Mouse (Mus musculus): ENCODE measurements around the gene Meiob. TPM values are rescaled to one million over a fixed set of nuclear protein-coding genes. Genes with fewer than 3 reads are reported as not detected.

The Meiob gene
- total RNA-seq, 1 experiment: 0.13 TPM

DNA sequence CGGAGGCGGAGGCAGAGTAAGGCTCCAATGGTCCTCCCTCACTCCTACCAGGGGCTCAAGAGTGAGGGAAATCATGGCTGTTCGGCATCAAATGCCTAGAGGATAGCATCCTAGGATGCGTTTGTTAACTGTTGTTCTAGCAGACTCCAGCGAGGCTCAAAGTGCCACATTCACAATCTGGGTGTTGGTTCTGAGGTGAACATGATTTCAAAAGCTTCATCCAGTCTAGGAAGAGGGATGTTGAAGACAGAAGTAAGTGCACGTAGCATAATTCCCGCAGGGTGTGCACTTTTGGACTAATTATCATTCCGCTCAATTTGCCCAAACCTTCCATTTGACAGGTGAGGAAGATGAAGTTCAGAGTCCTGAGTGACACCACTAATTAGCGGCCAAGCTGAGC lies 5.9 kb upstream of the Meiob start:
- Histone ChIP-seq H3K9me3 (ENCODE audit: control insufficient read depth, insufficient read depth, low read depth, low read length) (no peaks in the 10 kb centered on the region), H3K9ac (ENCODE audit: insufficient read depth, low read depth, low read length, poor library complexity, severe bottlenecking) (no peak overlapping the region), H3K4me3 (ENCODE audit: insufficient read depth in 1 of 2, low read depth in 1 of 2, low read length in 2 of 2, poor library complexity in 1 of 2, severe bottlenecking in 1 of 2) (no peak overlapping the region), H3K4me1 (ENCODE audit: control insufficient read depth in 2 of 2, insufficient read depth in 2 of 2, low read length in 2 of 2, poor library complexity in 1 of 2) (peaks cover 0 to 3% of the 10 kb centered on the region in 2 experiments; a peak in 3 of 4 replicates), H3K27ac (ENCODE audit: insufficient read depth, low read depth, low read length, poor library complexity, severe bottlenecking) (no peak overlapping the region), H3K36me3 (ENCODE audit: control insufficient read depth, insufficient read depth, low read length, poor library complexity, severe bottlenecking) (no peaks in the 10 kb centered on the region)
- in situ Hi-C loops (cut with MboI; ENCODE audit: low sequenced_read_pairs in 2 of 2, unreplicated experiment in 2 of 2): no loop called here
- TF ChIP-seq ZNF384 (IDR thresholded peaks at IDR 0.05; ENCODE audit: low read depth, low read length) (no peak), MAFK (IDR thresholded peaks at IDR 0.05; ENCODE audit: insufficient read depth, low read depth, low read length) (no peak), HCFC1 (IDR thresholded peaks at IDR 0.05; ENCODE audit: borderline replicate concordance, insufficient read depth, low read length) (no peak), ZC3H11A (IDR thresholded peaks at IDR 0.05; ENCODE audit: borderline replicate concordance, low read depth, low read length) (no peak), CHD2 (IDR thresholded peaks at IDR 0.05; ENCODE audit: low read depth, low read length) (no peak)
- DNase-seq (ENCODE audit: low read depth, low spot score): no peak

DNA sequence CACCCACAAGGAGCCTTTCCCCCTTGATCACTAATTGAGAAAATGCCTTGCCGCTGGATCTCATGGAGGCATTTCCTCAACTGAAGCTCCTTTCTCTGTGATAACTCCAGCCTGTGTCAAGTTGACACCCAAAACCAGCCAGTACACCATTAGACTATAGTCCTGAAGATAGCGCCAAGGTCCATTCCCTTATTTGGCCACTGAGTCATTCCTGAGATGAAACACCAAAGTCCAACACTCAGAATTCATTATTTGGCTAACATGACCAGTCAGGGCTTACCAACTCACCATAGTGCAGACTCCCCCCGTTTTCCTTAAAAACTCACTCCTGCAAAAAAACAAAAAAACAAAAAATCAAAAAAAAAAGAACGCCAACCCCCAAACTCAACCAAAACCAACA lies 4.6 kb upstream of the Meiob start:
- Histone ChIP-seq H3K9ac (ENCODE audit: insufficient read depth, low read depth, low read length, poor library complexity, severe bottlenecking) (no peak overlapping the region), H3K4me3 (ENCODE audit: insufficient read depth in 1 of 2, low read depth in 1 of 2, low read length in 2 of 2, poor library complexity in 1 of 2, severe bottlenecking in 1 of 2) (no peak overlapping the region), H3K36me3 (ENCODE audit: control insufficient read depth, insufficient read depth, low read length, poor library complexity, severe bottlenecking) (no peaks in the 10 kb centered on the region), H3K4me1 (ENCODE audit: control insufficient read depth in 2 of 2, insufficient read depth in 2 of 2, low read length in 2 of 2, poor library complexity in 1 of 2) (peaks cover under 1 to 2% of the 10 kb centered on the region in 2 experiments; a peak in 1 of 4 replicates), H3K9me3 (ENCODE audit: control insufficient read depth, insufficient read depth, low read depth, low read length) (no peaks in the 10 kb centered on the region), H3K27ac (ENCODE audit: insufficient read depth, low read depth, low read length, poor library complexity, severe bottlenecking) (no peak overlapping the region)
- TF ChIP-seq ZC3H11A (IDR thresholded peaks at IDR 0.05; ENCODE audit: borderline replicate concordance, low read depth, low read length): no peak
- no peak for TF ChIP-seq CHD2 (IDR thresholded peaks at IDR 0.05; ENCODE audit: low read depth, low read length)
- no peak for TF ChIP-seq ZNF384 (IDR thresholded peaks at IDR 0.05; ENCODE audit: low read depth, low read length)
- in situ Hi-C loops (cut with MboI; ENCODE audit: low sequenced_read_pairs in 2 of 2, unreplicated experiment in 2 of 2): no loop called here
- no peak for DNase-seq (ENCODE audit: low read depth, low spot score)

- Histone ChIP-seq H3K36me3 (ENCODE audit: control insufficient read depth, insufficient read depth, low read length, poor library complexity, severe bottlenecking) (no peaks in the 10 kb centered on the region), H3K9ac (ENCODE audit: insufficient read depth, low read depth, low read length, poor library complexity, severe bottlenecking) (no peak overlapping the region), H3K27ac (ENCODE audit: insufficient read depth, low read depth, low read length, poor library complexity, severe bottlenecking) (no peak overlapping the region), H3K9me3 (ENCODE audit: control insufficient read depth, insufficient read depth, low read depth, low read length) (no peaks in the 10 kb centered on the region), H3K4me1 (ENCODE audit: control insufficient read depth in 2 of 2, insufficient read depth in 2 of 2, low read length in 2 of 2, poor library complexity in 1 of 2) (peaks cover 0 to 2% of the 10 kb centered on the region in 2 experiments; a peak in 1 of 4 replicates), H3K4me3 (ENCODE audit: insufficient read depth in 1 of 2, low read depth in 1 of 2, low read length in 2 of 2, poor library complexity in 1 of 2, severe bottlenecking in 1 of 2) (no peak overlapping the region)
- TF ChIP-seq CHD2 (IDR thresholded peaks at IDR 0.05; ENCODE audit: low read depth, low read length): no peak
- no peak for TF ChIP-seq ZC3H11A (IDR thresholded peaks at IDR 0.05; ENCODE audit: borderline replicate concordance, low read depth, low read length)
- no peak for TF ChIP-seq ZNF384 (IDR thresholded peaks at IDR 0.05; ENCODE audit: low read depth, low read length)
- no peak for TF ChIP-seq MAFK (IDR thresholded peaks at IDR 0.05; ENCODE audit: insufficient read depth, low read depth, low read length)
- DNase-seq (ENCODE audit: low read depth, low spot score): no peak
- in situ Hi-C loops (cut with MboI; ENCODE audit: low sequenced_read_pairs in 2 of 2, unreplicated experiment in 2 of 2): no loop called here
Observed at GRCm38 (mm10) chr17:24800524-24800923, 3.6 kb upstream of the Meiob start.

DNA sequence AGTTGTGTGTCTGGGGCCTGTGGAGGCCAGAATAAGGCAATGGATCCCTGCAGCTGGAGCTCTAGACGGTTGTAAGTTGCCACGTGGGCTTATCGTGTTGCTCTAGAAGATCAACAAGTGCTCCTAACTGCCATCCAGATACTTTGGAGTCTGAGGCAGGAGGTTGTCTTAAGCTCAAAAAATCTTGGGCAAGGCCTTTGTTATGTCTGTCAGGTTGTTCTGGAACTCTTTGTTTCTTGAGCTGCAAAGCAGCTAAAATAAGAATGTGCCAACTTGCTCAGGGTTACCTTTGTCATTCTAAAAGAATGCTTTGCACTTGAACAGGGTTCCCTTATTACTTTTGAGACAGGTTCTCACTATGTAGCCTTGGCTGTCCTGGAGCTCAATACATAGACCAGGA lies 7.1 kb downstream of the Meiob start:
- DNase-seq (ENCODE audit: low read depth, low spot score): no peak
- Histone ChIP-seq H3K4me3 (ENCODE audit: insufficient read depth in 1 of 2, low read depth in 1 of 2, low read length in 2 of 2, poor library complexity in 1 of 2, severe bottlenecking in 1 of 2) (no peak overlapping the region), H3K9me3 (ENCODE audit: control insufficient read depth, insufficient read depth, low read depth, low read length) (no peaks in the 10 kb centered on the region), H3K4me1 (ENCODE audit: control insufficient read depth in 2 of 2, insufficient read depth in 2 of 2, low read length in 2 of 2, poor library complexity in 1 of 2) (no peaks in the 10 kb centered on the region; a peak in 1 of 4 replicates), H3K9ac (ENCODE audit: insufficient read depth, low read depth, low read length, poor library complexity, severe bottlenecking) (no peak overlapping the region), H3K36me3 (ENCODE audit: control insufficient read depth, insufficient read depth, low read length, poor library complexity, severe bottlenecking) (no peaks in the 10 kb centered on the region), H3K27ac (ENCODE audit: insufficient read depth, low read depth, low read length, poor library complexity, severe bottlenecking) (no peak overlapping the region; the same call in 1 of the 2 replicates)
- no peak for TF ChIP-seq MAFK (IDR thresholded peaks at IDR 0.05; ENCODE audit: insufficient read depth, low read depth, low read length)
- TF ChIP-seq HCFC1 (IDR thresholded peaks at IDR 0.05; ENCODE audit: borderline replicate concordance, insufficient read depth, low read length): no peak
- TF ChIP-seq CHD2 (IDR thresholded peaks at IDR 0.05; ENCODE audit: low read depth, low read length): no peak
- TF ChIP-seq ZNF384 (IDR thresholded peaks at IDR 0.05; ENCODE audit: low read depth, low read length): no peak
- in situ Hi-C loops (cut with MboI; ENCODE audit: low sequenced_read_pairs in 2 of 2, unreplicated experiment in 2 of 2): no loop called here

GRCm38 (mm10) chr17:24812215-24812614 lies 8.1 kb downstream of the Meiob start:
- H3K9me3 ChIP-seq (ENCODE audit: control insufficient read depth, insufficient read depth, low read depth, low read length): no peaks in the 10 kb centered on the region
- H3K36me3 ChIP-seq (ENCODE audit: control insufficient read depth, insufficient read depth, low read length, poor library complexity, severe bottlenecking): no peaks in the 10 kb centered on the region
- H3K4me1 ChIP-seq (ENCODE audit: control insufficient read depth in 2 of 2, insufficient read depth in 2 of 2, low read length in 2 of 2, poor library complexity in 1 of 2): no peaks in the 10 kb centered on the region; a peak in 1 of 4 replicates
- no peak overlapping the region for H3K4me3 ChIP-seq (ENCODE audit: insufficient read depth in 1 of 2, low read depth in 1 of 2, low read length in 2 of 2, poor library complexity in 1 of 2, severe bottlenecking in 1 of 2)
- TF ChIP-seq HCFC1 (IDR thresholded peaks at IDR 0.05; ENCODE audit: borderline replicate concordance, insufficient read depth, low read length) (no peak), MAFK (IDR thresholded peaks at IDR 0.05; ENCODE audit: insufficient read depth, low read depth, low read length) (no peak), ZC3H11A (IDR thresholded peaks at IDR 0.05; ENCODE audit: borderline replicate concordance, low read depth, low read length) (no peak), CHD2 (IDR thresholded peaks at IDR 0.05; ENCODE audit: low read depth, low read length) (no peak), ZNF384 (IDR thresholded peaks at IDR 0.05; ENCODE audit: low read depth, low read length) (no peak)
- DNase-seq (ENCODE audit: low read depth, low spot score): no peak
- in situ Hi-C loops (cut with MboI; ENCODE audit: low sequenced_read_pairs in 2 of 2, unreplicated experiment in 2 of 2): no loop called here
- no peak overlapping the region for H3K27ac ChIP-seq (ENCODE audit: insufficient read depth, low read depth, low read length, poor library complexity, severe bottlenecking)
- no peak overlapping the region for H3K9ac ChIP-seq (ENCODE audit: insufficient read depth, low read depth, low read length, poor library complexity, severe bottlenecking)
